Mouse (Mus musculus): ENCODE measurements around the gene Snrpf.

Snrpf gene

GRCm38 (mm10) chr10:93589281-93589848, at the start of gene Snrpf:
Gene Snrpf (minus strand): TSS chr10:93589706.
- in situ Hi-C loops (cut with MboI; ENCODE audit: low sequenced_read_pairs), result loop anchor here (25.0 kb wide), 1 partner anchor 527 kb away; no protein-coding TSS in a partner anchor

- in situ Hi-C loops (cut with MboI; ENCODE audit: low sequenced_read_pairs), result no loop called here
Measured at GRCm38 (mm10) chr10:93635941-93636340, 46.4 kb upstream of the Snrpf start.

GRCm38 (mm10) chr10:93633971-93634370, 44.5 kb upstream of the Snrpf start:
- in situ Hi-C loops (cut with MboI; ENCODE audit: low sequenced_read_pairs), result no loop called here

GRCm38 (mm10) chr10:93633563-93633962, 44.1 kb upstream of the Snrpf start:
- in situ Hi-C loops (cut with MboI; ENCODE audit: low sequenced_read_pairs), result no loop called here

- in situ Hi-C loops (cut with MboI; ENCODE audit: low sequenced_read_pairs), result no loop called here
Measured at GRCm38 (mm10) chr10:93632086-93632485, 42.6 kb upstream of the Snrpf start.

GRCm38 (mm10) chr10:93630310-93630709, 40.8 kb upstream of the Snrpf start:
- in situ Hi-C loops (cut with MboI; ENCODE audit: low sequenced_read_pairs), result no loop called here

GRCm38 (mm10) chr10:93624151-93624550, 34.6 kb upstream of the Snrpf start:
- in situ Hi-C loops (cut with MboI; ENCODE audit: low sequenced_read_pairs), result no loop called here

GRCm38 (mm10) chr10:93623725-93624124, 34.2 kb upstream of the Snrpf start:
- in situ Hi-C loops (cut with MboI; ENCODE audit: low sequenced_read_pairs), result no loop called here

- in situ Hi-C loops (cut with MboI; ENCODE audit: low sequenced_read_pairs), result no loop called here
Measured at GRCm38 (mm10) chr10:93620438-93621179, 31.1 kb upstream of the Snrpf start.

- in situ Hi-C loops (cut with MboI; ENCODE audit: low sequenced_read_pairs), result loop anchor here (10.0 kb wide), 1 partner anchor 190 kb away; no protein-coding TSS in a partner anchor
Measured at GRCm38 (mm10) chr10:93614850-93615249, 25.3 kb upstream of the Snrpf start.

- in situ Hi-C loops (cut with MboI; ENCODE audit: low sequenced_read_pairs), result loop anchor here (10.0 kb wide), 1 partner anchor 193 kb away; no protein-coding TSS in a partner anchor
Measured at GRCm38 (mm10) chr10:93611419-93612007, 22.0 kb upstream of the Snrpf start.

- in situ Hi-C loops (cut with MboI; ENCODE audit: low sequenced_read_pairs), result loop anchor here (10.0 kb wide), 1 partner anchor 194 kb away; no protein-coding TSS in a partner anchor
Measured at GRCm38 (mm10) chr10:93610896-93611295, 21.4 kb upstream of the Snrpf start.

GRCm38 (mm10) chr10:93609236-93609635, 19.7 kb upstream of the Snrpf start:
- in situ Hi-C loops (cut with MboI; ENCODE audit: low sequenced_read_pairs), result loop anchor here (10.0 kb wide), 1 partner anchor 156 kb away; no protein-coding TSS in a partner anchor

GRCm38 (mm10) chr10:93608051-93608450, 18.5 kb upstream of the Snrpf start:
- in situ Hi-C loops (cut with MboI; ENCODE audit: low sequenced_read_pairs), result loop anchor here (10.0 kb wide), 1 partner anchor 157 kb away; no protein-coding TSS in a partner anchor

- in situ Hi-C loops (cut with MboI; ENCODE audit: low sequenced_read_pairs), result loop anchor here (10.0 kb wide), 1 partner anchor 158 kb away; no protein-coding TSS in a partner anchor
Measured at GRCm38 (mm10) chr10:93606326-93606725, 16.8 kb upstream of the Snrpf start.

GRCm38 (mm10) chr10:93603256-93603655, 13.8 kb upstream of the Snrpf start:
- in situ Hi-C loops (cut with MboI; ENCODE audit: low sequenced_read_pairs), result loop anchor here (10.0 kb wide), 1 partner anchor 162 kb away; no protein-coding TSS in a partner anchor

GRCm38 (mm10) chr10:93602309-93602708, 12.8 kb upstream of the Snrpf start:
- in situ Hi-C loops (cut with MboI; ENCODE audit: low sequenced_read_pairs), result loop anchor here (10.0 kb wide), 1 partner anchor 162 kb away; no protein-coding TSS in a partner anchor

- in situ Hi-C loops (cut with MboI; ENCODE audit: low sequenced_read_pairs), result loop anchor here (25.0 kb wide), 1 partner anchor 534 kb away; no protein-coding TSS in a partner anchor
Measured at GRCm38 (mm10) chr10:93596641-93597040, 7.1 kb upstream of the Snrpf start.

- in situ Hi-C loops (cut with MboI; ENCODE audit: low sequenced_read_pairs), result loop anchor here (25.0 kb wide), 1 partner anchor 534 kb away; no protein-coding TSS in a partner anchor
Measured at GRCm38 (mm10) chr10:93595831-93596230, 6.3 kb upstream of the Snrpf start.

- in situ Hi-C loops (cut with MboI; ENCODE audit: low sequenced_read_pairs), result loop anchor here (25.0 kb wide), 1 partner anchor 532 kb away; no protein-coding TSS in a partner anchor
Measured at GRCm38 (mm10) chr10:93594022-93594482, 4.5 kb upstream of the Snrpf start.

- in situ Hi-C loops (cut with MboI; ENCODE audit: low sequenced_read_pairs), result loop anchor here (25.0 kb wide), 1 partner anchor 530 kb away; no protein-coding TSS in a partner anchor
Measured at GRCm38 (mm10) chr10:93592456-93592855, 3.0 kb upstream of the Snrpf start.

All from CH12F3 (cell line).